Mouse (Mus musculus) liver, postnatal 0 days (tissue): Measurements from ENCODE around the gene Map3k4.
"Not testable (repeated sequence)": the region's sequence is repeated elsewhere in the genome, so short reads cannot be mapped to it uniquely, and the experiment has no call there.

ENCODE experiments used
- CTCF ChIP-seq: sonication (generic); IDR thresholded peaks from 2 replicates; pipeline ENCODE4 v1.5.1; 2016; ENCODE audit warnings: antibody characterized with exemption, low read depth
- EP300 ChIP-seq: IDR thresholded peaks from 2 replicates; pipeline ENCODE4 v1.6.1; 2016; ENCODE audit warnings: antibody characterized with exemption, low read depth, mild to moderate bottlenecking

DNA sequence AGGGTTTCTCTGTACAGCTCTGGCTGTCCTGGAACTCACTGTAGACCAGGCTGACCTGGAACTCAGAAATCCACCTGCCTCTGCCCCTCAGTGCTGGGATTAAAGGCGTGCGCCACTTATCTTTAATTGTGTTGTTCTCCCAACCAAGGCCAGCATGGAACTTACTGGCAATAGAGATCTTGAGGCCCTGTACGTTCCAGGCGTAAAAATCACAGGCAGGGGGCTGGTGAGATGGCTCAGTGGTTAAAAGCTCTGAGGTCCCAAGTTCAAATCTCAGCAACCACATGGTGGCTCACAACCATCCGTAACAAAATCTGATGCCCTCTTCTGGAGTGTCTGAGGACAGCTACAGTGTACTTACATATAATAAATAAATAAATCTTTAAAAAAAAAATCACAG lies 22.7 kb downstream of the Map3k4 start:
- not testable (repeated sequence) for TF ChIP-seq CTCF, EP300
